Mouse (Mus musculus): Measurements from ENCODE around the gene Tom1l1. TPM values are rescaled to one million over a fixed set of nuclear protein-coding genes. Genes with fewer than 3 reads are reported as not detected.
A peak's percentile ranks its signal among the peaks of the same experiment; 100 is the strongest.
"Not testable (repeated sequence)": the region's sequence is repeated elsewhere in the genome, so short reads cannot be mapped to it uniquely, and the experiment has no call there.

Tom1l1 gene
- 1 to 10 TPM in 14 of 26 experiments, under 1 TPM in 8, not detected in 4; 0.25 to 5.1 (median 1.4) TPM for total RNA-seq (2018; cell fraction: chromatin; rRNA removed)
- total RNA-seq (2018; cell fraction: cytosol; rRNA removed) = 1 to 10 TPM in 5 of 26 experiments, under 1 TPM in 21; 0.22 to 1.6 (median 0.60) TPM
- 1 to 10 TPM in 10 of 26 experiments, under 1 TPM in 10, not detected in 6; 0.17 to 3.1 (median 1.0) TPM for total RNA-seq (2018; cell fraction: nucleus; rRNA removed)
- polyA plus RNA-seq (2018) = 1.1 to 1.6 TPM (median 1.3 TPM) in 3 replicates

DNA sequence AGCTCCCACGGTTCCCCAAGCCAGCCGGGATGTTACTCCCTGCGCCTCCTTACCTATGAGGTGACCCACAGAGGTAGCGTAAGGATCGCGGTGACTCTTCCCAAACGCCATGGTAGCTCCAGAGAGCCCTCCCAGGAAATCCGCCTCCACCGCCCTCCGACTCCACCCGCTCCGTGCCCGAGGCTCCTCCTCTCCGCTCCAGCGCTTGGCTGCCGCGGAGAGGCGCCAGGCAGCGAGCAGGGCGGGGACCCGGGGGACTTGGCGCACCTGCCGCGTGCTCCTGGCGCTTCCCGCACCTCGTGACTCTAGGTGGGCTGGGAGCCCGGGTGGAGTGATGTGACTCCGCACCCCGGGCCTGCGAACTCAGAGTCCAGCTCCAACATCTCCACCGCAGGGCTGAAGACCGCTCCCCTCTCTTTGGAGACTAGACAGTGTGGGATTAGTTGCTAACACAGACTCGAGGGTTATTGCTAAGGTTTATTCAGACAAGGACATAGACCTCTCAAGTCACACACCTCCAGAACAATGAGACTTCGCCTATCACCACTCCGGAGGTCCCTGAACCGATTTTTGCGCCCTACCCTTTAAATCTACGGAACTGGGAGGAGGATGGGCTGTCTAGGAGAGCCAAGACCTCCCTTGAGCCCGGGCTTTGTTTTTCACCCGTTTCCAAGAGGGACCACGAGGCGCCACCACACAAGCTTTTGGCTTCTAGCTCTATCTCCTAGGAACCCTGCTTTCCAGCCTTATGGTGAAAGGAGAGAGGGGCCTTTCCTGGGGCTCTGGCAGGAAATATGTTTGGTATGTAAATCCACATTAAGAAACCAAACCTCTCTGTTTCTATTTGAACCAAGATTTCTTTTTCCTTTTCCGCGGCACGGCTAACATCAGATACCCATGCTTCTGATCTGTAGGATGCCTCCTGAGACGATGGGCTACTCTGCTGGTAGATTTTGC lies at the start of gene Tom1l1:
Gene Tom1l1 (minus strand): TSS at position 907 of the 957 bp plus-strand sequence.
- Histone ChIP-seq H3K4me3 (ENCODE audit: inconsistent target) (peak within 1 kb of the TSS; percentile 47), H3K27ac (no peak within 1 kb of the TSS), H3K36me3 (ENCODE audit: inconsistent target) (no peaks in the 10 kb centered on the region), H3K79me2 (ENCODE audit: inconsistent target) (no peaks in the 10 kb centered on the region)
- 9% methylated on average over 47 of the region's 47 CpGs for WGBS (ENCODE audit: missing documents)

GRCm38 (mm10) chr11:90733575-90733974 lies 45.4 kb upstream of the Tom1l1 start:
- Histone ChIP-seq H3K79me2 (ENCODE audit: inconsistent target) (no peaks in the 10 kb centered on the region), H3K27ac (no peak overlapping the region), H3K36me3 (ENCODE audit: inconsistent target) (no peaks in the 10 kb centered on the region), H3K4me3 (ENCODE audit: inconsistent target) (no peak overlapping the region)
- 73% methylated on average over 4 of the region's 4 CpGs for WGBS (ENCODE audit: missing documents)

DNA sequence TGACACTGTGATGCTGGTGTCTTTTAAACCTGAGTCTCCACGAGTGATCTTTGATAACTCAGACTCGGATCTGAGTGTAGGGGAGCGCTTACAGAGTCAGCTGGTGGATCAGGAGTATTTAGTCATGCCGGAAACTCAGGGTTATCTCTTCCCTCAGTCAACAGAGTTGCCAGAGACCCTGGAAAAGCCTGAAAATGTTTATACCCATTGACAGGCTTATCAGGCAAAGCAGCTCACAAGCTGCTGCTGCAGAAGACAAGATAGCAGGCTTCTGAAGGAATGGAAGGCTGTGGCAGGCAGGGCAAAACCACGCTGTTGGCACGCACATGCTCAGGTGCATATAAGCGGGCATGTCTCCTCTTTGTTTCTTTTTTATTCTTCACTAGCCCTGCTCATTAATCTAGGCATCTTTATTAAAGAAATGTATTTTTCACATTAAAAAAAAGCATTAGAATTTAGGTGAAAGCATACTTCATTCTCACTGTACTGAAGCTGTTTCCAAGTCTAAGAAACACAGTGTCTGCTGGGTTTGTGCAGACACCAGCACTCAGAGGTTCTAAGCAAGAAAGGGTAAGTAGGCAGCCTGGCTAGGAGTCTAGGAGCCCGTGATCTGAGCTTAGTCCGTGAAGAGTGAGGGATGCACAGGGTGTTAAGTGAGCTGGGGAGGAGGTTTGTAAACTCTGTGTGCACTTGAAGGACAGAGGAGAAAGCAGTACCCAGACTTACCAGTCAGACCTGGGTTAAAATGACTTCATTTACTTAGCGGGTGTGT lies 39.4 kb upstream of the Tom1l1 start:
- 40% methylated on average over 10 of the region's 10 CpGs for WGBS (ENCODE audit: missing documents)
- Histone ChIP-seq H3K27ac (no peak overlapping the region), H3K4me3 (ENCODE audit: inconsistent target) (no peak overlapping the region)

GRCm38 (mm10) chr11:90726730-90727129 lies 38.6 kb upstream of the Tom1l1 start:
- no peaks in the 10 kb centered on the region for H3K36me3 ChIP-seq (ENCODE audit: inconsistent target)
- 24% methylated on average over 10 of the region's 10 CpGs for WGBS (ENCODE audit: missing documents)
- H3K79me2 ChIP-seq (ENCODE audit: inconsistent target) = no peaks in the 10 kb centered on the region
- no peak overlapping the region for H3K27ac ChIP-seq
- H3K4me3 ChIP-seq (ENCODE audit: inconsistent target) = no peak overlapping the region

More for the DNA sequence above, 39.4 kb upstream of the Tom1l1 start:
- no peaks in the 10 kb centered on the region for H3K79me2 ChIP-seq (ENCODE audit: inconsistent target)
- H3K36me3 ChIP-seq (ENCODE audit: inconsistent target) = no peaks in the 10 kb centered on the region

DNA sequence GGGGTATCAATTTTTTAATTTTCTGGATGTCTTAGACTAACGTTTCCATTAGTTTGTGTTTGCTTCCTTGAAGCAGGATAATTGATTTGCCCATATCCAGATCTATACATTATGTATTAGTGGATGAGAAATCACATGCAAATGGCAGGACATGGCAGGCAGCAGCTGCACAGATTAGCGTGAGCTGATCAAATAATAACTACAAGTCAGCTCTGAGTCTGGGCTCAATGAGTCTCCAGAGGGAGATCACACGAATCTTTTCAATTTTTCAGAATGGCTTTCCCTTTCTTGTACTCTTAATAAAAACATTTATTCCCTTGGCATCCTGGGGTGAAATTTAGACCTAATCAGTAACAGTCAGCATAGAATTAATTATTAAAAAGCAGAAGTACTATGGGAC lies 34.1 kb upstream of the Tom1l1 start:
- 93% methylated on average over 3 of the region's 3 CpGs for WGBS (ENCODE audit: missing documents)
- no peak overlapping the region for H3K4me3 ChIP-seq (ENCODE audit: inconsistent target)
- no peaks in the 10 kb centered on the region for H3K36me3 ChIP-seq (ENCODE audit: inconsistent target)
- no peak overlapping the region for H3K27ac ChIP-seq
- H3K79me2 ChIP-seq (ENCODE audit: inconsistent target) = no peaks in the 10 kb centered on the region

DNA sequence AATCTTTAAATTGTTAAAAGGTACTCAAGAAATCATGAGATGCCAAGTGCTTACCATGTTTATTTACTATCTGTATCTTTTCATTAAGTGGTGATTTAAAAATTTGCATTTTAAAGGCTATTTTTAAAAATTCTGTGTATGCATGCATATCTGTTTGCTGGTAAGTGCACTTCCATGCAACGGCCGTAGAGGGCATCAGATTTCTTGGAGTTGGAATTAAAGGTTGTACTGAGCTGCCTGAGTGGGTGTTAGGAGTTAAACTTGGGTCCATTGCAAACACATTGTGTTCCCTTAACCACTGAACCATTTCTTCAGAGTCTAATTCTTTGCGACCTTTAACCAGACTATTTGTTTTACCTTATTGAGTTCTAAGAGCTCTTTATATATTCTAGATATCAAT lies 29.6 kb upstream of the Tom1l1 start:
- WGBS (ENCODE audit: missing documents) = 94% methylated on average over 3 of the region's 3 CpGs
- H3K79me2 ChIP-seq (ENCODE audit: inconsistent target) = no peaks in the 10 kb centered on the region

GRCm38 (mm10) chr11:90711596-90711995 lies 23.4 kb upstream of the Tom1l1 start:
- WGBS (ENCODE audit: missing documents) = 86% methylated on average over 9 of the region's 9 CpGs
- Histone ChIP-seq H3K4me3 (ENCODE audit: inconsistent target) (no peak overlapping the region), H3K36me3 (ENCODE audit: inconsistent target) (no peaks in the 10 kb centered on the region), H3K79me2 (ENCODE audit: inconsistent target) (no peaks in the 10 kb centered on the region), H3K27ac (no peak overlapping the region)

More for the DNA sequence above, 29.6 kb upstream of the Tom1l1 start:
- Histone ChIP-seq H3K4me3 (ENCODE audit: inconsistent target) (no peak overlapping the region), H3K36me3 (ENCODE audit: inconsistent target) (no peaks in the 10 kb centered on the region), H3K27ac (no peak overlapping the region)

- WGBS (ENCODE audit: missing documents) = 91% methylated on average over 1 of the region's 1 CpGs
- not testable (repeated sequence) for H3K79me2 ChIP-seq (ENCODE audit: inconsistent target); H3K36me3 ChIP-seq (ENCODE audit: inconsistent target); H3K4me3 ChIP-seq (ENCODE audit: inconsistent target); H3K27ac ChIP-seq
Measured at GRCm38 (mm10) chr11:90707134-90707533, 19.0 kb upstream of the Tom1l1 start.

DNA sequence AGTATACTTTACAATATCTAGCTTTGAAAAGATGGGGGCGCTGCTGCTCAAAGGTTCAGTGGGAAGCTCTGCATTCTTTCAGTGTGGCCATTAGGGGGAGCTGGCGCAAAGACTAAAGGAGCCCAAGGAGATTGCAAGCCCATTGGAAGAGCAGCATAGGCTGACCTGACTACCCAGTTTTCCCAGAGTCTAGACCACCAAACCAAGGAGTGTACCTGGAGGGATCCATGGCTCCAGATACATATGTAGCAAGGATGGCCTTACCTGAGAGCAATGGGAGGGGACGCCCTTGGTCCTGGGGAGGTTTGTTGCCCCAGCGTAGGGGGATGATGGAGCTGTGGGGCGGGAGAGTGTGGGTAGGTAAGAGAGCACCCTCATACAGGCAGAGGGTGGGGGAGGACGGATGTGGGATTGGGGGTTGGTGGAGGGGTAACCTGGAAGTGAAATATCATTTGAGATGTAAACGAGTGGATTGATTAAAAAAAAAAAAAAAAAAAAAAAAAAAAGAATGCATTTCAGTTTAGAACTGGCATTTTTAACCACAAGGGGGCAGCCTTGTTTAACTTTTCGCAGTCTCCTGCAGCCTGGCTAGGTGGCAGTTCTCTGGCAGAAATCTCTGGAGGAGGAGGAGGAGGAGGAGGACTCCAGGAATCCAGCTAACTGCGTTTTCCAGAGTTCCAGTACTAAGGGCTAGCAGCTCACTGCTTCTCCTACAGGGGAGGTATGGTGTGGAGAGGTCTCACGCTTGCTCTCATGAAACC lies 9.5 kb upstream of the Tom1l1 start:
- no peaks in the 10 kb centered on the region for H3K79me2 ChIP-seq (ENCODE audit: inconsistent target)
- H3K36me3 ChIP-seq (ENCODE audit: inconsistent target) = no peaks in the 10 kb centered on the region
- H3K27ac ChIP-seq = no peak overlapping the region
- 32% methylated on average over 8 of the region's 10 CpGs for WGBS (ENCODE audit: missing documents)
- H3K4me3 ChIP-seq (ENCODE audit: inconsistent target) = no peak overlapping the region

DNA sequence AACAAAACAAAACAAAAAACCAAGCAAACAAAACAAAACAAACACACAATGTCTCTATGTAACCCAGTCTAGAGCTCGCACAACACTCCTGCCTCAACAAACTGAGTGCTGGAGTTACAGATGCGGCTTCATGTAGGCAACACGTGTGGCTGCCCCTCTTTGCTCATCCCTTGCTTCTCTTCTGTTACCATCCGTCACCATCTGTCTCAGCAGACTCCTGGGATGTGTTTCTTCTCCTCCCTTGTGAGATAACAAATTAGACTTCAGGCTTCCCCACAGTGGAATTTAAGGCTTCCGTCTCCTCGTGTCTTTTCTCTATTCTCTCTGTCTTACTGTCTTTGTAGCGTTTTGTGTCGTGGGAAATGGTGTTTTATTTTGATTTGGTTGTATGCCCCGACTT lies 7.6 kb upstream of the Tom1l1 start:
- H3K27ac ChIP-seq = no peak overlapping the region
- WGBS (ENCODE audit: missing documents) = 78% methylated on average over 9 of the region's 9 CpGs
- H3K36me3 ChIP-seq (ENCODE audit: inconsistent target) = no peaks in the 10 kb centered on the region
- no peak overlapping the region for H3K4me3 ChIP-seq (ENCODE audit: inconsistent target)
- H3K79me2 ChIP-seq (ENCODE audit: inconsistent target) = no peaks in the 10 kb centered on the region

GRCm38 (mm10) chr11:90694206-90694605 lies 6.0 kb upstream of the Tom1l1 start:
- Histone ChIP-seq H3K4me3 (ENCODE audit: inconsistent target) (no peak overlapping the region), H3K36me3 (ENCODE audit: inconsistent target) (no peaks in the 10 kb centered on the region), H3K27ac (no peak overlapping the region), H3K79me2 (ENCODE audit: inconsistent target) (no peaks in the 10 kb centered on the region)
- 45% methylated on average over 4 of the region's 4 CpGs for WGBS (ENCODE audit: missing documents)

GRCm38 (mm10) chr11:90690361-90690760 lies 2.2 kb upstream of the Tom1l1 start:
- H3K79me2 ChIP-seq (ENCODE audit: inconsistent target) = no peaks in the 10 kb centered on the region
- H3K36me3 ChIP-seq (ENCODE audit: inconsistent target) = no peaks in the 10 kb centered on the region
- no peak overlapping the region for H3K27ac ChIP-seq
- H3K4me3 ChIP-seq (ENCODE audit: inconsistent target) = no peak overlapping the region
- 86% methylated on average over 6 of the region's 6 CpGs for WGBS (ENCODE audit: missing documents)

- Histone ChIP-seq H3K27ac (no peak overlapping the region), H3K4me3 (ENCODE audit: inconsistent target) (peak overlapping the region; percentile 47)
- WGBS (ENCODE audit: missing documents) = 4% methylated on average over 17 of the region's 17 CpGs
Measured at GRCm38 (mm10) chr11:90687040-90687439, 1.1 kb downstream of the Tom1l1 start.

More at GRCm38 (mm10) chr11:90687040-90687439, 1.1 kb downstream of the Tom1l1 start:
- H3K36me3 ChIP-seq (ENCODE audit: inconsistent target) = no peaks in the 10 kb centered on the region
- H3K79me2 ChIP-seq (ENCODE audit: inconsistent target) = no peaks in the 10 kb centered on the region

All from macrophage (primary cell).